Mouse (Mus musculus): ENCODE measurements around the gene Slco6c1.
A peak's percentile ranks its signal among the peaks of the same experiment; 100 is the strongest.

Gene Slco6c1

DNA sequence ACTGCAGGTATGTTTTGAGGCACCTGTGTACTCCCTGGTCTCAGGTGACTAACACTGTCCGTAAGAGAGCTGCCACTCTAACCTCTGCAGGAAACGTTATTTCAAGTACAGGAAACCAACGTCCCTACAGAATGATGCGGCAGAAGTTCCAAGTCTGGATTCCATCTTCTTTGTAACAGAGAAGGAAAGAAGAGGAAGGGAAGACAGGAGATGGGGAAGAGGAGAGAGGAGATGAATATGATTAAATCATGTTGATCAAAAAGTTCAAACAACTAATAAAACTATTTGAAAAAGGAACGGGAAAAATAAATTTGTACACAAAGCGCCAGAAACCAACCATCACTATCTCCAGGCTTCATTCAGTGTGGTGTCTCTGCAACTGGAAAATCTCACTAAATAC lies at the start of gene Slco6c1:
Slco6c1 (minus strand) TSS at position 101 of the 400 bp plus-strand sequence.
- DNase-seq, result no peak

DNA sequence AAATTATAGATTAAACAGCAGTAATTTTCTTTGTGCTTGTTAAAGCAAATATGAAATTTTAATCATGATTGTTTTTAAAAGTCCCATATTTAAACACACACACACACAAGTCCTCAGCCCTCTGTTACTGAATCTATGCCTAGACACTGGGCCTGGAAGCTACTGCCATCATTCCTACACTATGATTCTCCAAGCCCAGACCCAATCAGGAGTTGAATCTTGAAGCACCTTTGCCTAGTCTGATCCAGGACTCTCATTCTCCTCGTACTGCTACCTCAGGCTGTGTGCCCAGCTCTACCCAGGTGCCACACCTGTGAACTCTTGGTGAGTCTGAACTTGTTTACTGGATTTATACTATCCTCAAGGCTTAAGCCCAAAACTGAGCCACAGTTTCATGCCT lies 89.1 kb downstream of the Slco6c1 start:
- no peak for DNase-seq

DNA sequence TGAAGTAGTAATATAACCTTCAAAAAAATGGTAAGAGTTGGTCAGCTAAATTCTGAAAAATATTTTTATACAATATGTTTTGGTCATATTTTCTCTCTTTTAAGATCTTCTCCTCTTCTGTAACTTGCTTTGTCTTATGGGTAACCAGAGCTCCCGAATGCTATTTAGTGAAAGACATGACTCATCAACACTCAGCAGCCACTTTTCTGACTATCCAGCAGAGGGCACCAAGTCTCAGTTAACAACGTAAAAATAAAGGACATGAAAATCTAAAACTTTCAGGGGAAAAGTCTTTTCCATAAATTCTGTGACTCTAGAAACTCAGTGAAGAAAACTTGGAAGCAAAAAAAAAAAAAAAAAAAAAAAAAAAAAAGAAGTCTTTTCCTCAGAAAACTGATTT lies 89.6 kb downstream of the Slco6c1 start:
- DNase-seq, result no peak

DNA sequence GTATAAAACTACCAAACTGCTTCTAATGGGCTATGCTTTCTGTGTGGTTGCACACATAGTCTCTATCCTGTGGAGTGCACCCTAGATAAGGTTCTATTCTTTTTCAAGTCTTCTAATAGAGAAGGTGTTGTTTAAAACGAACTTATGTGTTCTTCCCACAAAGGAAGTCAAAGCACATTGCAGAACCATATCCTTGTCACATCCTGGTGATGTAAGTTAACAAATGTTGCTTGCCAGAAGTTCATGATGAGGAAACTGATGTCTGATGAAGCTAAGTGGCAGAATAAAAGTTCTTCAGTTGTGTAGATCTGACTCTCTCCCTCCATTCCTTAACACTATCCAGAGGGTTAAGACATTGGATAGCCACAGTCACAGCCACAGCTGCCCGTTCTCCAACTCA lies 90.1 kb downstream of the Slco6c1 start:
- no peak for DNase-seq

DNA sequence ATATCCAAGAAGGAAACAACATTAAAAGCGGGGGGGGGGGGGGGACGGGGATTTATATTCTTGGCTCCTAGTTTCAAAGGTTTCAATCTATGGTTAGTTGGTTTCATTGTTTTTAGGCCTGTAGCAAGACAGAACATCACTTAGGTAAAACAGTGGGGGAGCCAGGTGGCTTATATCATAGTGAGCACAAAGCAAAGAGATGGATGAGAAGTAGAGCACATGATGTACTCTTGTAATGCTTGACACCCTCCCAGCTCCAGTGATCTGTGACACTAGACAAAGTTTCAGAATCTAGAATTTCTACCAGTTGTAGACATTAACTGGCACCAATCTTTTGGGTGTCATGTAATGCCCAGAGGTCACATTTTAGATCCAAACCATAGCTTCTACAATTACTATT lies 106.7 kb downstream of the Slco6c1 start:
- no peak for DNase-seq

DNA sequence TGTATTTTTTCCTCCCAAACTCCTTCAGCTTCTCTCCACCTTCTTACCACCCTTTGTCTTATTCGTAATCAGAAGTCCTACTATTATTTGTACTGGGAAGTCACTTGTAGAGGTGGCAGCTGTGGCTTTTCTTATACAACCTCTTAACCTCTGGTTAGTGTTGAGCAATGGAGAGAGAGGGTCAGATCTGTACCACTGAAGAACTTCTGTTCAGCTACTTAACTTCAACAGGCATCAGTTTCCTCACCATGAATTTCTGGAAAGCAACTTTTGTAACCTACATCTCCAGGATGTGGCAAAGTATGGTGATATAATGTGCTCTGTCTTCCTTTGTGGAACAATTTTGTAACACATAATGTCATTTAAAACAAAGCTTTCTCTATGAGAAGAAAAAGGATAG lies 108.7 kb downstream of the Slco6c1 start:
- no peak for DNase-seq

DNA sequence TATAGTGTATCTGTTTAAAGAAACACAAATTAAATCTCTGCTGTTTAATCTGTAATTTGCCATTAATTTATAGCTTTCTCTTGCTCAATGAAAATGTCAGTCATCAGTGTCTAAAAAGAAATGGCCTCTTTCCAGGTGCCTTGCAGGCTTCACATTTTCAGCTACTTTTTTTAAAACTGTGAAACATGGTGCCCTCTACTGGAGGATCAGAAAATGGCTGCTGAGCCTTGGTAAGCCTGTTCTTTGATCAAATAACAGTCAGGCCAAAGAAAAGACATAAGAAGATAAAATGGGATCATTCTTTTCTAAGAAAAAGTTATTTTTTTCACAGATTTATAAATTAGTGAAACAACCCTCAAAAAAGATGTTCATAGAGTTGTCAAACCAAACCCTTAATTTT lies 109.1 kb downstream of the Slco6c1 start:
- DNase-seq, result peak; percentile 47
